Mouse (Mus musculus) lung, postnatal 0 days (tissue): ENCODE data around the gene Ccp110. TPM values are rescaled to one million over a fixed set of nuclear protein-coding genes. Genes with fewer than 3 reads are reported as not detected.

ENCODE experiments used
- ATAC-seq: fragments of 200-750 bp; cut with Nextera tagmentation; 2 replicates; pipeline ENCODE4 v1.8.0; 2017; ENCODE audit warnings: moderate library complexity
- DNase-seq: peaks from one replicate; pipeline ENCODE4 v3.0.0-alpha.2; 2016; ENCODE audit warnings: low spot score
- H3K27ac ChIP-seq: fragments of 300-500 bp; sonication (generic); 2 replicates; pipeline ENCODE4 v1.5.1; 2014; ENCODE audit warnings: antibody characterized with exemption, mild to moderate bottlenecking, low read length, mixed read lengths
- H3K27me3 ChIP-seq: fragments of 300-500 bp; sonication (generic); replicated peaks from 2 replicates; pipeline ENCODE4 v1.6.1; 2014; ENCODE audit warnings: low read length, mixed read lengths; ENCODE audit not compliant: insufficient read depth
- H3K36me3 ChIP-seq: fragments of 300-500 bp; sonication (generic); 2 replicates; pipeline ENCODE4 v1.6.1; 2014; ENCODE audit warnings: low read length, mixed read lengths; ENCODE audit not compliant: insufficient read depth
- H3K4me1 ChIP-seq: fragments of 300-500 bp; sonication (generic); 2 replicates; pipeline ENCODE4 v1.6.1; 2014; ENCODE audit warnings: antibody characterized with exemption, low read depth, low read length, mixed read lengths; ENCODE audit not compliant: insufficient read depth
- H3K4me2 ChIP-seq: fragments of 300-500 bp; sonication (generic); replicated peaks from 2 replicates; pipeline ENCODE4 v1.6.1; 2014; ENCODE audit warnings: low read depth, mild to moderate bottlenecking, low read length, moderate library complexity, mixed read lengths
- H3K4me3 ChIP-seq: fragments of 300-500 bp; sonication (generic); 2 replicates; pipeline ENCODE4 v1.5.1; 2014; ENCODE audit warnings: low read depth, low read length
- H3K9ac ChIP-seq: fragments of 300-500 bp; sonication (generic); replicated peaks from 2 replicates; pipeline ENCODE4 v1.6.1; 2014; ENCODE audit warnings: low read depth, mild to moderate bottlenecking
- H3K9me3 ChIP-seq: fragments of 300-500 bp; sonication (generic); 2 replicates; pipeline ENCODE4 v1.6.1; 2016; ENCODE audit warnings: low read length, mixed read lengths
- CTCF ChIP-seq: IDR thresholded peaks from 2 replicates; pipeline ENCODE4 v1.5.1; 2016; ENCODE audit warnings: antibody characterized with exemption, mild to moderate bottlenecking
- EP300 ChIP-seq: IDR thresholded peaks from 2 replicates; pipeline ENCODE4 v1.6.1; 2016; ENCODE audit warnings: antibody characterized with exemption, mild to moderate bottlenecking, control low read depth
- WGBS: fragments of 180-500 bp; shearing (Covaris S2); extraction: QIAGEN DNeasy Blood & Tissue Kit; methylation state at CpG from one replicate; pipeline ENCODE4 v1.1.7; 2014; 5-methylcytosine and 5-hydroxymethylcytosine counted together
- polyA plus RNA-seq: library from polyadenylated mRNA; unstranded; fragments of >200 nt; fragmentation: Nextera tagmentation; extraction: Ambion mirVana; gene quantifications from 2 replicates; pipeline ENCODE4 v1.2.1, GENCODE M21; 2015

The Ccp110 gene
- polyA plus RNA-seq, 1 experiment from 2014 or later = 8.4 TPM

- ATAC-seq = no peak
- Histone ChIP-seq H3K4me2 (no peak overlapping the region), H3K27ac (no peak overlapping the region), H3K9ac (no peak overlapping the region), H3K27me3 (no peaks in the 10 kb centered on the region), H3K9me3 (no peaks in the 10 kb centered on the region), H3K4me1 (no peaks in the 10 kb centered on the region), H3K36me3 (peaks cover 9% of the 10 kb centered on the region; the same call in 1 of the 2 replicates), H3K4me3 (no peak overlapping the region)
- WGBS = 85% methylated on average over 11 of the region's 11 CpGs
- no peak for DNase-seq
- TF ChIP-seq EP300 = no peak
- no peak for TF ChIP-seq CTCF
Measured at GRCm38 (mm10) chr7:118783305-118784001, 71.1 kb downstream of the Ccp110 start.

- H3K9ac ChIP-seq = no peak overlapping the region
- TF ChIP-seq EP300 (no peak), CTCF (no peak)
- no peak overlapping the region for H3K4me3 ChIP-seq
- no peaks in the 10 kb centered on the region for H3K27me3 ChIP-seq
- no peak overlapping the region for H3K4me2 ChIP-seq
- ATAC-seq (no peak), DNase-seq (no peak)
- H3K36me3 ChIP-seq = peaks cover 9% of the 10 kb centered on the region; the same call in 1 of the 2 replicates
- WGBS = 82% methylated on average over 6 of the region's 6 CpGs
- H3K27ac ChIP-seq = no peak overlapping the region
- H3K4me1 ChIP-seq = no peaks in the 10 kb centered on the region
- no peaks in the 10 kb centered on the region for H3K9me3 ChIP-seq
Measured at GRCm38 (mm10) chr7:118786091-118786490, 73.7 kb downstream of the Ccp110 start.

Other genes starting within 250 kb of the Ccp110 start
- gene Itpripl2, start 220.6 kb upstream of the Ccp110 start, polyA plus RNA-seq = 14.5 and 16.2 TPM in 2 replicates
- gene Coq7, start 179.2 kb upstream of the Ccp110 start, polyA plus RNA-seq = 68.5 and 88.6 TPM in 2 replicates
- 2.0 and 2.4 TPM in 2 replicates for gene Tmc7, start 127.8 kb upstream of the Ccp110 start, polyA plus RNA-seq
- 0.19 and 0.20 TPM in 2 replicates for gene Tmc5, start 115.3 kb upstream of the Ccp110 start, polyA plus RNA-seq
- 382 and 481 TPM in 2 replicates for gene Gde1, start 6.8 kb upstream of the Ccp110 start, polyA plus RNA-seq
- 44.0 and 45.0 TPM in 2 replicates for gene Vps35l, start 27.7 kb downstream of the Ccp110 start, polyA plus RNA-seq
- 3.5 and 4.9 TPM in 2 replicates for gene Iqck, start 143.2 kb downstream of the Ccp110 start, polyA plus RNA-seq
- 50.1 and 51.6 TPM in 2 replicates for gene Knop1, start 143.7 kb downstream of the Ccp110 start, polyA plus RNA-seq